Mouse (Mus musculus): ENCODE measurements around the gene Nfkbil1. TPM values are rescaled to one million over a fixed set of nuclear protein-coding genes. Genes with fewer than 3 reads are reported as not detected.

The Nfkbil1 gene
- total RNA-seq, 2 experiments from 2014 or later = 13.3 to 15.1 TPM

- no peak within 1 kb of the TSS for H3K27ac ChIP-seq
- TF ChIP-seq CTCF (conservative IDR thresholded peaks at IDR 0.05) = no peak
- H3K4me3 ChIP-seq = no peak within 1 kb of the TSS
- DNase-seq (ENCODE audit: low spot score in 2 of 2) = no peak
Observed at GRCm38 (mm10) chr17:35187959-35188610, 47.5 kb downstream of the Nfkbil1 start, which contains the start of gene Lst1. TSS of gene Lst1 (minus strand) at chr17:35188439.

- H3K27ac ChIP-seq = no peak overlapping the region
- DNase-seq (ENCODE audit: low spot score in 2 of 2) = no peak
- H3K4me3 ChIP-seq = no peak overlapping the region
- TF ChIP-seq CTCF (conservative IDR thresholded peaks at IDR 0.05) = no peak
Observed at GRCm38 (mm10) chr17:35187345-35187744, 48.2 kb downstream of the Nfkbil1 start.

GRCm38 (mm10) chr17:35186681-35187080 is 48.9 kb downstream of the Nfkbil1 start:
- H3K27ac ChIP-seq = peak overlapping the region; percentile 74; the same call in 1 of the 2 replicates

GRCm38 (mm10) chr17:35185639-35186611 is 49.7 kb downstream of the Nfkbil1 start:
- DNase-seq (ENCODE audit: low spot score in 2 of 2) = no peak
- TF ChIP-seq CTCF (conservative IDR thresholded peaks at IDR 0.05) = no peak
- 0 out of 2 replicates have a peak overlapping the region, but pooled peaks have one; percentile 28 for H3K27ac ChIP-seq
- H3K4me3 ChIP-seq = peak overlapping the region; percentile 52

More at GRCm38 (mm10) chr17:35186681-35187080, 48.9 kb downstream of the Nfkbil1 start:
- no peak for DNase-seq (ENCODE audit: low spot score in 2 of 2)
- peak overlapping the region; percentile 52 for H3K4me3 ChIP-seq
- TF ChIP-seq CTCF (conservative IDR thresholded peaks at IDR 0.05) = no peak

- no peak for TF ChIP-seq CTCF (conservative IDR thresholded peaks at IDR 0.05)
- H3K4me3 ChIP-seq = no peak overlapping the region
- no peak for DNase-seq (ENCODE audit: low spot score in 2 of 2)
Observed at GRCm38 (mm10) chr17:35180093-35180492, 55.5 kb downstream of the Nfkbil1 start.

GRCm38 (mm10) chr17:35178528-35178927 is 57.1 kb downstream of the Nfkbil1 start:
- TF ChIP-seq CTCF (conservative IDR thresholded peaks at IDR 0.05) = peak; percentile 94
- peak in 1 of 2 experiments; percentile 67 for DNase-seq (ENCODE audit: low spot score in 2 of 2)
- H3K27ac ChIP-seq = no peak overlapping the region
- no peak overlapping the region for H3K4me3 ChIP-seq

More at GRCm38 (mm10) chr17:35180093-35180492, 55.5 kb downstream of the Nfkbil1 start:
- no peak overlapping the region for H3K27ac ChIP-seq

- no peak for DNase-seq (ENCODE audit: low spot score in 2 of 2)
- no peak for TF ChIP-seq CTCF (conservative IDR thresholded peaks at IDR 0.05)
Observed at GRCm38 (mm10) chr17:35175968-35176367, 59.6 kb downstream of the Nfkbil1 start, which contains the start of gene Aif1. TSS of gene Aif1 (minus strand) at chr17:35176068.

GRCm38 (mm10) chr17:35175382-35175781 is 60.2 kb downstream of the Nfkbil1 start:
- no peak for TF ChIP-seq CTCF (conservative IDR thresholded peaks at IDR 0.05)

More at GRCm38 (mm10) chr17:35175968-35176367, 59.6 kb downstream of the Nfkbil1 start, which contains the start of gene Aif1:
- Histone ChIP-seq H3K27ac (no peak within 1 kb of the TSS), H3K4me3 (no peak within 1 kb of the TSS)

GRCm38 (mm10) chr17:35174201-35174977 is 61.2 kb downstream of the Nfkbil1 start:
- Histone ChIP-seq H3K27ac (peak overlapping the region; percentile 52; the same call in 1 of the 2 replicates), H3K4me3 (no peak overlapping the region)
- DNase-seq (ENCODE audit: low spot score in 2 of 2) = no peak
- no peak for TF ChIP-seq CTCF (conservative IDR thresholded peaks at IDR 0.05)

More at GRCm38 (mm10) chr17:35175382-35175781, 60.2 kb downstream of the Nfkbil1 start:
- H3K27ac ChIP-seq = no peak overlapping the region
- DNase-seq (ENCODE audit: low spot score in 2 of 2) = no peak
- H3K4me3 ChIP-seq = no peak overlapping the region

GRCm38 (mm10) chr17:35173329-35173728 is 62.3 kb downstream of the Nfkbil1 start:
- no peak overlapping the region for H3K4me3 ChIP-seq
- DNase-seq (ENCODE audit: low spot score in 2 of 2) = no peak
- no peak for TF ChIP-seq CTCF (conservative IDR thresholded peaks at IDR 0.05)
- peak overlapping the region; percentile 52 for H3K27ac ChIP-seq

GRCm38 (mm10) chr17:35172445-35173234 is 63.0 kb downstream of the Nfkbil1 start:
- TF ChIP-seq CTCF (conservative IDR thresholded peaks at IDR 0.05) = no peak
- Histone ChIP-seq H3K4me3 (no peak overlapping the region; the same call in 1 of the 2 replicates), H3K27ac (peak overlapping the region; percentile 67)
- no peak for DNase-seq (ENCODE audit: low spot score in 2 of 2)

Small RNA genes lying within 50 kb of the gene (microRNA-seq; reads per million reads assigned to microRNA genes)
- gene Mir6973a (0 reads per million in 2 experiments), gene Mir6974 (0 reads per million in 2 experiments), gene Mir6975 (0.92 to 1.3 reads per million in 2 experiments), gene Mir8094 (0 to 0.18 reads per million in 2 experiments)

Other genes with a start within 250 kb of the Nfkbil1 start
- 10 to 100 TPM; 48.2 to 55.1 TPM for gene Vars, start 234.8 kb downstream of the Nfkbil1 start, total RNA-seq (2021)
- under 1 TPM; 0.20 to 0.26 TPM for gene Vwa7, start 219.2 kb downstream of the Nfkbil1 start, total RNA-seq (2021)
- gene Sapcd1, start 207.8 kb downstream of the Nfkbil1 start, total RNA-seq (2021) = under 1 TPM in 1 of 2 experiments, not detected in 1; 0.67 TPM
- 1 to 10 TPM in 1 of 2 experiments, under 1 TPM in 1; 0.26 to 1.1 TPM for gene Msh5, start 189.0 kb downstream of the Nfkbil1 start, total RNA-seq (2021)
- 1 to 10 TPM; 9.2 to 9.6 TPM for gene Clic1, start 185.8 kb downstream of the Nfkbil1 start, total RNA-seq (2021)
- gene Ddah2, start 176.8 kb downstream of the Nfkbil1 start, total RNA-seq (2021) = 10 to 100 TPM; 13.7 to 15.8 TPM
- gene Ly6g6c, start 170.4 kb downstream of the Nfkbil1 start, total RNA-seq (2021) = not detected
- not detected for gene Mpig6b, start 169.6 kb downstream of the Nfkbil1 start, total RNA-seq (2021)
- 1 to 10 TPM; 2.5 to 3.5 TPM for gene Ly6g6e, start 158.9 kb downstream of the Nfkbil1 start, total RNA-seq (2021)
- gene Ly6g6d, start 157.7 kb downstream of the Nfkbil1 start, total RNA-seq (2021) = 1 to 10 TPM; 1.1 TPM
- under 1 TPM in 1 of 2 experiments, not detected in 1; 0.52 TPM for gene Ly6g6f, start 150.2 kb downstream of the Nfkbil1 start, total RNA-seq (2021)
- 100 to 1,000 TPM; 110 to 113 TPM for gene Abhd16a, start 146.5 kb downstream of the Nfkbil1 start, total RNA-seq (2021)
- gene Ly6g5c, start 127.5 kb downstream of the Nfkbil1 start, total RNA-seq (2021) = not detected
- gene Ly6g5b, start 120.4 kb downstream of the Nfkbil1 start, total RNA-seq (2021) = under 1 TPM in 1 of 2 experiments, not detected in 1; 0.54 TPM
- 10 to 100 TPM; 15.0 to 15.9 TPM for gene Gpank1, start 114.3 kb downstream of the Nfkbil1 start, total RNA-seq (2021)
- 100 to 1,000 TPM; 170 to 178 TPM for gene Csnk2b, start 113.7 kb downstream of the Nfkbil1 start, total RNA-seq (2021)
- gene D17H6S53E, start 109.4 kb downstream of the Nfkbil1 start, total RNA-seq (2021) = 10 to 100 TPM; 25.2 to 29.3 TPM
- gene Apom, start 103.7 kb downstream of the Nfkbil1 start, total RNA-seq (2021) = under 1 TPM; 0.37 to 0.49 TPM
- 100 to 1,000 TPM; 320 to 334 TPM for gene Bag6, start 100.6 kb downstream of the Nfkbil1 start, total RNA-seq (2021)
- gene Prrc2a, start 70.9 kb downstream of the Nfkbil1 start, total RNA-seq (2021) = 100 to 1,000 TPM; 339 to 370 TPM
- 10 to 100 TPM; 11.1 to 11.8 TPM for gene Aif1, start 59.7 kb downstream of the Nfkbil1 start, total RNA-seq (2021)
- gene Lst1, start 47.4 kb downstream of the Nfkbil1 start, total RNA-seq (2021) = 1 to 10 TPM; 6.2 to 8.6 TPM
- under 1 TPM; 0.76 to 0.77 TPM for gene Ltb, start 41.4 kb downstream of the Nfkbil1 start, total RNA-seq (2021)
- gene Tnf, start 33.8 kb downstream of the Nfkbil1 start, total RNA-seq (2021) = not detected
- under 1 TPM; 0.54 to 0.59 TPM for gene Lta, start 30.4 kb downstream of the Nfkbil1 start, total RNA-seq (2021)
- not detected for gene Gm16181, start 15.0 kb downstream of the Nfkbil1 start, total RNA-seq (2021)
- 100 to 1,000 TPM; 615 to 646 TPM for gene Atp6v1g2, start 2.1 kb downstream of the Nfkbil1 start, total RNA-seq (2021)
- gene Ddx39b, start 6.0 kb upstream of the Nfkbil1 start, total RNA-seq (2021) = 100 to 1,000 TPM; 230 to 239 TPM
- gene H2-D1, start 26.9 kb upstream of the Nfkbil1 start, total RNA-seq (2021) = 10 to 100 TPM; 15.7 to 21.2 TPM
- under 1 TPM; 0.13 to 0.47 TPM for gene H2-Q1, start 84.6 kb upstream of the Nfkbil1 start, total RNA-seq (2021)
- gene H2-Q2, start 106.5 kb upstream of the Nfkbil1 start, total RNA-seq (2021) = under 1 TPM in 1 of 2 experiments, not detected in 1; 0.38 TPM
- 1 to 10 TPM; 1.7 to 2.3 TPM for gene H2-Q4, start 143.8 kb upstream of the Nfkbil1 start, total RNA-seq (2021)
- gene H2-Q6, start 189.1 kb upstream of the Nfkbil1 start, total RNA-seq (2021) = not detected
- under 1 TPM; 0.69 to 0.79 TPM for gene H2-Q7, start 203.4 kb upstream of the Nfkbil1 start, total RNA-seq (2021)
- under 1 TPM; 0.12 to 0.15 TPM for gene H2-Q10, start 234.3 kb upstream of the Nfkbil1 start, total RNA-seq (2021)